Mouse (Mus musculus) spleen, adult 2 months (tissue): ENCODE measurements around the gene Hoxb5.

ENCODE experiments used
- CTCF ChIP-seq: fragments of 200-500 bp; IDR thresholded peaks from 2 replicates; pipeline ENCODE4 v1.5.1; 2011; ENCODE audit warnings: mild to moderate bottlenecking, inconsistent platforms; ENCODE audit not compliant: insufficient read depth, insufficient read length, insufficient replicate concordance; ENCODE audit errors: extremely low read depth
- POLR2A ChIP-seq: fragments of 200-500 bp; IDR thresholded peaks from 2 replicates; pipeline ENCODE4 v1.6.1; 2011; ENCODE audit warnings: low read depth, low read length, inconsistent platforms

DNA sequence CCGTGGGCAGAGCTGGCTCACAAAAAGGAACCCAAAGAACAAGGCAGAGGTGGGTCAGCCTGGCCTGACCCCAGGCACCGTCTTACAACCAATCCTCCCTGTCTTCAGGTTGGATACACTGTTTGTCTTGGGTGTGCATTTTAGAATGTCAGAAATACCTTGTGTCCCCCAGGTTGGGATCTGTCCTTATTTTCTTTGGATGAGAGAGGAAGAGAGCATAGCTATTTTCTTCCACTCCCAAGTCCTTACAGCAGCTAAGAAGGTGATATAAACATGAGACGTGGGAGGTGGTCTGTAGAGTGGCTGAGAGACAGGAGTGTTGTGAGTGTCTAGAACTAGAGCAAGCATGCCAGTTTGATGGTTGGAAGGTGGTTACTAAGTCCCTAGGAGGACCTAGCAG is 5.7 kb upstream of the Hoxb5 start:
- TF ChIP-seq CTCF = no peak
- TF ChIP-seq POLR2A = no peak
